Mouse (Mus musculus): ENCODE data around the gene Slc12a6. TPM values are rescaled to one million over a fixed set of nuclear protein-coding genes. Genes with fewer than 3 reads are reported as not detected.
A peak's percentile ranks its signal among the peaks of the same experiment; 100 is the strongest.

Gene Slc12a6
- total and polyA plus RNA-seq, 2 experiments from 2014 or later, result 6.5 to 48.1 TPM

GRCm38 (mm10) chr2:112239935-112240721, 25.5 kb upstream of the Slc12a6 start:
- DNase-seq (ENCODE audit: low spot score) (no peak), ATAC-seq (ENCODE audit: insufficient read depth, low read depth) (peak; percentile 15)
- H3K27me3 ChIP-seq (ENCODE audit: control insufficient read depth, insufficient read depth, low read length), result no peaks in the 10 kb centered on the region
- H3K4me2 ChIP-seq (ENCODE audit: low read depth, low read length), result peak overlapping the region; percentile 89
- H3K4me3 ChIP-seq (ENCODE audit: low read depth, low read length), result peak overlapping the region; percentile 82
- under 1% methylated on average over 28 of the region's 28 CpGs for WGBS
- no peak overlapping the region for H3K27ac ChIP-seq (ENCODE audit: low read depth)
- H3K9ac ChIP-seq (replicated peaks; ENCODE audit: low read depth, low read length), result peak overlapping the region; percentile 55
- no peaks in the 10 kb centered on the region for H3K9me3 ChIP-seq (replicated peaks; ENCODE audit: control insufficient read depth, low read length)
- peaks cover 4% of the 10 kb centered on the region; the same call in 1 of the 2 replicates for H3K36me3 ChIP-seq (replicated peaks; ENCODE audit: control insufficient read depth, insufficient read depth, low read length)
- no peak for TF ChIP-seq CTCF (IDR thresholded peaks at IDR 0.05; ENCODE audit: low read depth)
- TF ChIP-seq EP300 (IDR thresholded peaks at IDR 0.05; ENCODE audit: low read depth), result no peak
- H3K4me1 ChIP-seq (ENCODE audit: control insufficient read depth, insufficient read depth), result no peaks in the 10 kb centered on the region

GRCm38 (mm10) chr2:112241787-112242186, 23.8 kb upstream of the Slc12a6 start:
- H3K9ac ChIP-seq (replicated peaks; ENCODE audit: low read depth, low read length), result no peak overlapping the region
- no peaks in the 10 kb centered on the region for H3K27me3 ChIP-seq (ENCODE audit: control insufficient read depth, insufficient read depth, low read length)
- no peak overlapping the region for H3K4me3 ChIP-seq (ENCODE audit: low read depth, low read length)
- no peak for TF ChIP-seq CTCF (IDR thresholded peaks at IDR 0.05; ENCODE audit: low read depth)
- DNase-seq (ENCODE audit: low spot score), result no peak
- peaks cover 4% of the 10 kb centered on the region; the same call in 1 of the 2 replicates for H3K36me3 ChIP-seq (replicated peaks; ENCODE audit: control insufficient read depth, insufficient read depth, low read length)
- H3K4me2 ChIP-seq (ENCODE audit: low read depth, low read length), result no peak overlapping the region
- no peak overlapping the region for H3K27ac ChIP-seq (ENCODE audit: low read depth)
- no peaks in the 10 kb centered on the region for H3K4me1 ChIP-seq (ENCODE audit: control insufficient read depth, insufficient read depth)
- no peak for ATAC-seq (ENCODE audit: insufficient read depth, low read depth)
- WGBS, result 77% methylated on average over 14 of the region's 14 CpGs
- no peaks in the 10 kb centered on the region for H3K9me3 ChIP-seq (replicated peaks; ENCODE audit: control insufficient read depth, low read length)

- TF ChIP-seq CTCF (IDR thresholded peaks at IDR 0.05; ENCODE audit: low read depth) (no peak), EP300 (IDR thresholded peaks at IDR 0.05; ENCODE audit: low read depth) (no peak)
- Histone ChIP-seq H3K36me3 (replicated peaks; ENCODE audit: control insufficient read depth, insufficient read depth, low read length) (peaks cover 4% of the 10 kb centered on the region; the same call in 1 of the 2 replicates), H3K4me1 (ENCODE audit: control insufficient read depth, insufficient read depth) (no peaks in the 10 kb centered on the region), H3K27ac (ENCODE audit: low read depth) (no peak overlapping the region), H3K9me3 (replicated peaks; ENCODE audit: control insufficient read depth, low read length) (no peaks in the 10 kb centered on the region), H3K27me3 (ENCODE audit: control insufficient read depth, insufficient read depth, low read length) (no peaks in the 10 kb centered on the region), H3K9ac (replicated peaks; ENCODE audit: low read depth, low read length) (no peak overlapping the region), H3K4me2 (ENCODE audit: low read depth, low read length) (no peak overlapping the region), H3K4me3 (ENCODE audit: low read depth, low read length) (no peak overlapping the region)
- DNase-seq (ENCODE audit: low spot score), result no peak
- ATAC-seq (ENCODE audit: insufficient read depth, low read depth), result no peak
- 85% methylated on average over 5 of the region's 5 CpGs for WGBS
Observed at GRCm38 (mm10) chr2:112245307-112245706, 20.3 kb upstream of the Slc12a6 start.

- no peak overlapping the region for H3K9ac ChIP-seq (replicated peaks; ENCODE audit: low read depth, low read length)
- 90% methylated on average over 6 of the region's 6 CpGs for WGBS
- no peak overlapping the region for H3K27ac ChIP-seq (ENCODE audit: low read depth)
- ATAC-seq (ENCODE audit: insufficient read depth, low read depth) (no peak), DNase-seq (ENCODE audit: low spot score) (no peak)
- no peaks in the 10 kb centered on the region for H3K9me3 ChIP-seq (replicated peaks; ENCODE audit: control insufficient read depth, low read length)
- no peaks in the 10 kb centered on the region for H3K27me3 ChIP-seq (ENCODE audit: control insufficient read depth, insufficient read depth, low read length)
- peaks cover 4% of the 10 kb centered on the region; the same call in 1 of the 2 replicates for H3K36me3 ChIP-seq (replicated peaks; ENCODE audit: control insufficient read depth, insufficient read depth, low read length)
- H3K4me3 ChIP-seq (ENCODE audit: low read depth, low read length), result no peak overlapping the region
- H3K4me1 ChIP-seq (ENCODE audit: control insufficient read depth, insufficient read depth), result no peaks in the 10 kb centered on the region
- no peak overlapping the region for H3K4me2 ChIP-seq (ENCODE audit: low read depth, low read length)
- no peak for TF ChIP-seq CTCF (IDR thresholded peaks at IDR 0.05; ENCODE audit: low read depth)
- no peak for TF ChIP-seq EP300 (IDR thresholded peaks at IDR 0.05; ENCODE audit: low read depth)
Observed at GRCm38 (mm10) chr2:112246193-112246592, 19.4 kb upstream of the Slc12a6 start.

GRCm38 (mm10) chr2:112247323-112247722, 18.3 kb upstream of the Slc12a6 start:
- ATAC-seq (ENCODE audit: insufficient read depth, low read depth), result no peak
- WGBS, result 73% methylated on average over 10 of the region's 10 CpGs
- H3K4me1 ChIP-seq (ENCODE audit: control insufficient read depth, insufficient read depth), result no peaks in the 10 kb centered on the region
- H3K4me2 ChIP-seq (ENCODE audit: low read depth, low read length), result no peak overlapping the region
- no peak overlapping the region for H3K4me3 ChIP-seq (ENCODE audit: low read depth, low read length)
- no peaks in the 10 kb centered on the region for H3K27me3 ChIP-seq (ENCODE audit: control insufficient read depth, insufficient read depth, low read length)
- H3K36me3 ChIP-seq (replicated peaks; ENCODE audit: control insufficient read depth, insufficient read depth, low read length), result peaks cover 4% of the 10 kb centered on the region; the same call in 1 of the 2 replicates
- no peak overlapping the region for H3K9ac ChIP-seq (replicated peaks; ENCODE audit: low read depth, low read length)
- TF ChIP-seq EP300 (IDR thresholded peaks at IDR 0.05; ENCODE audit: low read depth) (no peak), CTCF (IDR thresholded peaks at IDR 0.05; ENCODE audit: low read depth) (no peak)
- H3K9me3 ChIP-seq (replicated peaks; ENCODE audit: control insufficient read depth, low read length), result no peaks in the 10 kb centered on the region
- no peak overlapping the region for H3K27ac ChIP-seq (ENCODE audit: low read depth)
- no peak for DNase-seq (ENCODE audit: low spot score)
